Mouse (Mus musculus) adrenal gland, postnatal 36 days (tissue): ENCODE measurements around the gene Dpf2. TPM values are rescaled to one million over a fixed set of nuclear protein-coding genes. Genes with fewer than 3 reads are reported as not detected.
A peak's percentile ranks its signal among the peaks of the same experiment; 100 is the strongest.

Experiments used
- DNase-seq, 2 experiments: peaks; one replicate each; pipeline ENCODE4 v3.0.0; 2021; ENCODE audit warnings: mixed read lengths in 1 of 2
- total RNA-seq, 2 experiments: library from RNA; stranded (reverse); gene quantifications; 2 replicates each; pipeline ENCODE4 v1.2.3; 2021

Gene Dpf2
- total RNA-seq, 2 experiments from 2014 or later: 89.6 to 120 TPM

- DNase-seq: no peak
Observed at GRCm38 (mm10) chr19:5937095-5937835, 24.5 kb upstream of the Dpf2 start.

GRCm38 (mm10) chr19:5935691-5936090 is 22.9 kb upstream of the Dpf2 start:
- DNase-seq: peak in 1 of 2 experiments; percentile 47

- peak; percentile 75 to 79 for DNase-seq
Observed at GRCm38 (mm10) chr19:5935266-5935665, 22.5 kb upstream of the Dpf2 start.

- peak; percentile 76 to 82 for DNase-seq
Observed at GRCm38 (mm10) chr19:5929634-5930596, 17.1 kb upstream of the Dpf2 start.

GRCm38 (mm10) chr19:5928546-5928945 is 15.7 kb upstream of the Dpf2 start:
- DNase-seq: no peak

- no peak for DNase-seq
Observed at GRCm38 (mm10) chr19:5928104-5928503, 15.3 kb upstream of the Dpf2 start.

- DNase-seq: no peak
Observed at GRCm38 (mm10) chr19:5927532-5927931, 14.7 kb upstream of the Dpf2 start.

- DNase-seq: peak in 1 of 2 experiments; percentile 39
Observed at GRCm38 (mm10) chr19:5927026-5927425, 14.2 kb upstream of the Dpf2 start.

- DNase-seq: no peak
Observed at GRCm38 (mm10) chr19:5925311-5925855, 12.6 kb upstream of the Dpf2 start.

GRCm38 (mm10) chr19:5924713-5925093 is 11.9 kb upstream of the Dpf2 start, which contains the start of gene Cdc42ep2:
Cdc42ep2 (minus strand) TSS chr19:5924816.
- peak; percentile 98 to 99 for DNase-seq

GRCm38 (mm10) chr19:5923990-5924712 is 11.3 kb upstream of the Dpf2 start:
- peak; percentile 90 to 93 for DNase-seq

- no peak for DNase-seq
Observed at GRCm38 (mm10) chr19:5922963-5923362, 10.2 kb upstream of the Dpf2 start.

- no peak for DNase-seq
Observed at GRCm38 (mm10) chr19:5922119-5922942, 9.5 kb upstream of the Dpf2 start.

- peak; percentile 38 to 47 for DNase-seq
Observed at GRCm38 (mm10) chr19:5921715-5922114, 8.9 kb upstream of the Dpf2 start.

- DNase-seq: peak; percentile 99 to 100
Observed at GRCm38 (mm10) chr19:5912103-5913006, 455 bp downstream of the Dpf2 start.

- no peak for DNase-seq
Observed at GRCm38 (mm10) chr19:5911430-5912102, 1.2 kb downstream of the Dpf2 start.

- DNase-seq: no peak
Observed at GRCm38 (mm10) chr19:5910221-5910620, 2.6 kb downstream of the Dpf2 start.

- DNase-seq: no peak
Observed at GRCm38 (mm10) chr19:5907275-5907674, 5.5 kb downstream of the Dpf2 start.

GRCm38 (mm10) chr19:5894002-5894678 is 18.7 kb downstream of the Dpf2 start, which contains the start of gene Tigd3:
Tigd3 (minus strand) TSS chr19:5894149.
- peak; percentile 94 to 95 for DNase-seq
